ENCODE assay signal across 17 mouse cellular contexts in the genomic region with DNA sequence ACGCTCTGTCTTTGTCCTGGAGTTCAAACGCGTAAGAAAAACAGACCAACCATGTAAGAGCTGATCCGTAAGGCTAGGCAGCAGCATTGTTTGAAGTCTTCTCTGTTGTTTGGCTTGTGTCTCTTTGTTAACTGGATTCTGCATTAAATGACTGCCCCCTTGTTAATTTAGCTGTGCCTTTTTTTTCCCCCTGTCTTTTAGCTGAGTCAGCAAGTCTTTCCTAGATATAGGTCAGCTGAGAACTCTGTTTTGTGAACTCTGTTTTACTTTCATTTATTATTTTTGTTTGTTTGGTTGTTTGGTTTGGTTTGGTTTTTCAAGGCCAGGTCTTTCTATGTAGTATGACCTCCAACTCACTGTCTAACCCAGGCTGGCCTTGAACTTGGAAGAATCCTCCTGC. TPM values are rescaled to one million over a fixed set of nuclear protein-coding genes. Genes with fewer than 3 reads are reported as not detected.
"Had no signal": no experiment of that assay in that cellular context is flagged by ENCODE, and none has a peak within 500 bp of the region (broad histone marks: within the 10 kb centered on the region; RNA-seq: fewer than 3 reads in every experiment).

No protein-coding gene starts in this region.

- H3K36me3 ChIP-seq: neural tube, embryonic 12.5 days; neural tube, embryonic 15.5 days; stomach, embryonic 15.5 days had no signal

- H3K4me2 ChIP-seq: neural tube, embryonic 12.5 days; neural tube, embryonic 13.5 days; neural tube, embryonic 15.5 days; stomach, embryonic 15.5 days had no signal

- H3K4me3 ChIP-seq: neural tube, embryonic 12.5 days; neural tube, embryonic 13.5 days; neural tube, embryonic 15.5 days; stomach, embryonic 15.5 days had no signal

- H3K27me3 ChIP-seq: neural tube, embryonic 12.5 days; neural tube, embryonic 13.5 days; neural tube, embryonic 15.5 days; stomach, embryonic 15.5 days had no signal

- H3K4me1 ChIP-seq: stomach, embryonic 15.5 days had no signal

- H3K9me3 ChIP-seq: neural tube, embryonic 12.5 days; neural tube, embryonic 13.5 days; neural tube, embryonic 15.5 days; stomach, embryonic 15.5 days had no signal

- H3K27ac ChIP-seq: neural tube, embryonic 12.5 days; neural tube, embryonic 13.5 days; neural tube, embryonic 15.5 days had no signal

- H3K9ac ChIP-seq: neural tube, embryonic 12.5 days; neural tube, embryonic 13.5 days; neural tube, embryonic 15.5 days; stomach, embryonic 15.5 days had no signal

- DNase-seq: retina, postnatal 1 day; right cerebral cortex, adult 18-20 months; right cerebral cortex, postnatal 14 days; right cerebral cortex, postnatal 25 days; right cerebral cortex, postnatal 4 days; spleen, adult 18-20 months; thymus, adult 18-20 months; thymus, adult 2 months; thymus, postnatal 14 days; thymus, postnatal 25 days; thymus, postnatal 36 days; thymus, postnatal 4 days had no signal

RNA-seq across cellular contexts. Expression of a gene that starts 57.2 kb away (rescaled TPM):
- total RNA-seq: neutrophil, adult 5-6 weeks had no signal
